Mouse (Mus musculus) embryo, embryonic 11.5 days (tissue): Measurements from ENCODE around the gene Alkbh4.
A peak's percentile ranks its signal among the peaks of the same experiment; 100 is the strongest.
"Not testable (repeated sequence)": the region's sequence is repeated elsewhere in the genome, so short reads cannot be mapped to it uniquely, and the experiment has no call there.

Source experiments
- DNase-seq: peaks from one replicate; pipeline ENCODE4 v3.0.0-alpha.2; 2012; ENCODE audit warnings: low read depth, low spot score

The Alkbh4 gene

DNA sequence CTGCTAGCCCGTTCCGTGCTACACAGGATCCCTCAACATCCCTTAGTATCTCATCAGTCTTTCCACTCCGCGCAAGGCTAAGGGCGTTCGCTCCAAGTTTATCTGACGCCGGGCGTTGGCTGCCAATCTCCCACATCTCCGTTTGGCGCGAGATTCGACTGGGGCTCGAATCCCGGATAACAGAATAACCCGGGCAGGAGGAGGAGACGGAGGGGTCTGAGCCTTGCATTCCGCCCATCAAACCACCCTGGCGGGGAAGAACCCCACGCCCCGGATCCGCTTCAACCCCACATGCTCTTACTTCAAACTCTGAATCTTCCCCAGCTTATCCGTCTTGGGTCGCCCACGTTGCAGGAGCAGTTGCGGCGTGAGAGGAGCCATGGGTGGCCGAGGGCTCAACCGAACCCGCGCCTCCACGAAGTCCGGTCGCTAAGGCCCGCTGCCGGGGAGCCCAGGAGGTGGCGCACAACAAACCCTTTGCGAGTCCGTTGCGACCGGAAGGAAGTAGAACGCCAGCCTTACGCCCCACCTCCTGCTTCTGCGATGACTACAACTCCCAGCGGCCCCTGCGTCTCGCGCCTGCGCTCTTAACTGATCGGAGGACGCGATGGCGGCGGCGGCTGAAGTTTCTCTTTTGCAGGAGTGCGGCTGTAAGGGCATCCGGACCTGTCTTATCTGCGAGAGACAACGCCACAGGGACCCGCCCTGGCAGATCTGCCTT is at the start of gene Alkbh4, which contains the start of gene Lrwd1:
Gene Alkbh4 (plus strand): TSS at position 576 of the 721 bp plus-strand sequence.
Gene Lrwd1 (minus strand): TSS at position 504 of the 721 bp plus-strand sequence.
- DNase-seq, result peak; percentile 92

DNA sequence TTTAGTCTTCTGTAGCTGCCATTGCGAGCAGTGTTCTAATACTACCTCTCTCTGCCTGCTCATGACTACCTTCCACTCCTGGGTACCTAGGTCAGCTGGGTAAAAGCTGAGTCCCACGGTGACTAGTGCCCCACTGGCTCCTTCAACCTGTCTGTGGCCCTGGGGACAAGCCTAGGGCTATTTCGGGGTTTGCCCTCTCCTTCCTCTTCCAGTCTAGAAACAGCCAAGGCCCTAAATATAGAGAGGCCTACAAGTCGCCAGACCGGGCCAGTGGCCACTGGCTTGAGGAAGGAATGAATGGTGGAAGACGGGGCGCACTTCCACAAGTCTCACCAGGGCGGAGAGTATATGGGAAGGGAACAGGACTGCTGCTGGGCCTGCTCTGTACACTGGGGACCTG is 49.7 kb upstream of the Alkbh4 start:
- no peak for DNase-seq

DNA sequence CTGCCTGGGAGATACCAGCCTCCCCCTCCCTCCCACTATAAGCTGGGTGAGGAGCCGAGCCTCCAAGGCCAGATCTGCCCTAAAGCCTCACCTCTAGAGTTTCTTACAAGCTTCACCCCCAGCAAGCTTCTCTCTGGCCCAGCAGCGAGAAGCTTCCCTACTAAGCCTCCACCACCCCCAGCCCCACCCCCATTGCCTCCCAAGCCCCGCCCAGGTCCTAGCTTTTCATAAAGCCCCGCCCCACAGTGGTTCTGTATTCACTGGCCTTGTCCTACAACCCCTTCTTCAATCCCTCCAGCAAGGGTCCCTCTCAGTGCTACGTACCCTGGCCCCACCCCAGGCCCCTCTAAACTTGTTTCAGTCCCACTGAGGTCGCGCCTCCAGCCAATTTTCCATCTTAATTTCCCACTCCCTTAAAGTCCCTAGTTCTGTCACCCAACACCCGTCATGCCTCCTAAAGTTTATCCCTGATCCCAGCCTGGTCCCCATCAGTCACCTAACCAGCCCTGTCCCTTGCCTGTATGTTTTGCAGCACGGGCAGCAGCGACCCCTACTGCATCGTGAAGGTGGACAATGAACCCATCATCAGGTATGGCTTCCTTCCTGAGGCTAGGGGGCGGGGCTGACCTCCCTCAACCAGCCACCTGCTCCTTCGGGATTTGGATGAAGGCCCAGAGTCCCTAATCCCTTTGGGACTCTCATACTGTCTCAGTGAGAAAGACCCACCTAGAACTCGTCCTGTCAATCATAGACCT is 46.9 kb upstream of the Alkbh4 start:
- no peak for DNase-seq

DNA sequence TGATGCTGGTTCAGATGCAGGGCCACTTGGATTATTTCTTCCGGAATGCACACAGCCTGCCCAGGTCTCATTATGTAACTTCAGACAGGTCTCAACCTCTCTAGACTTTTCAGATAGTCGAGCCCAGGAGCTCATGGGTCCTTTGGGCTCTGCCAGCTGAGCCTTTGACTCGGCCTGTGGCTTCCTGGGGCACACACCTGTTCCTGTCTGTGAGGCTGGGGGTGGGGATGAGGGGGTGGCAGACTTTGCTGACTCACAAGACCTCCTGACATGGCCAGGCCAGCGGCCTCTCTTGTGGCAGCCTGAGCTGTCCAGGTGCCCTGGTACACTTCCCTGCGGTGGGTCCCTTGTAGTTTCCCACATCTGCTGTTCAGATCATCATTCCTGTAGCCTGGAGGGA is 44.0 kb upstream of the Alkbh4 start:
- no peak for DNase-seq

DNA sequence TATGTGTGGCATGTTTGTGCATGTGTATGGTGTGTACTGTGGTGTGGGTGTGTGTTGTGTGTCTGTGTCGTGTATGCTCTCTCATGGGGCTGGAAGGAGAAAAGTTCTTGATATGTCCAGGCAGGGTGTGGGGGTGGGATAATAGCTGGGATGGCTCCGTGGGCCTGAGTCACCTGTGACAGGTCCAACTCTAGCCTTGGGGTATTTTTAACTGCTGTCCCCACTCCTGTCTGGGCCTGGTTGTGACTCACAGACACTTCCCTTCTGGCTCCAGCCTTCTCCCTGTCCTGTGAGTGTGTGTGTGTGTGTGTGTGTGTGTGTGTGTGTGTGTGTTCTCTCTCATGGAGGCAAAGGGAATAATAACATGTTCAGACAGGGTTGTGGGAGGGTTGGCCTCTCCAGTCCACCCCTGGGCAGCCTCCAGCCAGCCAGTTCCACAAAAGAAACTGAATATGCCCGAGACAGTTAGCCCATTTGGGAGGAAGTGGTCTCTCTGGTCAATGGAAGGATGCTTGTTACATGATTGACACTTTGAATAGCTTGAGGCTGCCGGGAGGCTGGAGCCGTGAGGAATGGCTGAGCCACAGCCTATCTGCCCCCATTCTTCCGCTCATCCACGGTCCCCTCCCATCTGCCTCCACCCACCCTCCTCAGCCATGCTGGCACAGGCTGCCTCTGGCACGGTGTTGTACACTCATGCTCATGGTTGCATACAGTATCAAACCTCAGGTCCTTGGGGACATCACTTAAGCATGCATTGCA is 41.5 kb upstream of the Alkbh4 start:
- DNase-seq, result no peak

DNA sequence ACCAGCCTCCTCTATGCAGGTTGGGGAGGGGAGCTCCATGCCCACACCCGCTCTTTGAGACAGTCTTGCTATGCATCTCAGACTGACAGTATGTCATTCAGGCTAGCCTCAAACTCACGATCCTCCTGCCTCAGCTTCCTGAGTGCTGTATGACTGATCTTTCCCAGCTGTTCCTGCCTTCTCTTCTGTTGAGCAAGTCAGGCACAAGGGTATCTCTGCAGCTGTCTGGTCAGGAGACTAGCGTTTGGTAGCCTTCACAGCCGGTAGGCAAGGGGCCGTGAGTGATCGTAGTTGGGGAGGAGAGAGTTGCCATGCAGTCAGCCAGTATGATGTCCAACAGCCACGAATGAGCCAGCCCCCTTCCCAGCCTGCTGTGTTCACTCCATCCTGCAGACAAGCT is 40.9 kb upstream of the Alkbh4 start:
- DNase-seq, result no peak

DNA sequence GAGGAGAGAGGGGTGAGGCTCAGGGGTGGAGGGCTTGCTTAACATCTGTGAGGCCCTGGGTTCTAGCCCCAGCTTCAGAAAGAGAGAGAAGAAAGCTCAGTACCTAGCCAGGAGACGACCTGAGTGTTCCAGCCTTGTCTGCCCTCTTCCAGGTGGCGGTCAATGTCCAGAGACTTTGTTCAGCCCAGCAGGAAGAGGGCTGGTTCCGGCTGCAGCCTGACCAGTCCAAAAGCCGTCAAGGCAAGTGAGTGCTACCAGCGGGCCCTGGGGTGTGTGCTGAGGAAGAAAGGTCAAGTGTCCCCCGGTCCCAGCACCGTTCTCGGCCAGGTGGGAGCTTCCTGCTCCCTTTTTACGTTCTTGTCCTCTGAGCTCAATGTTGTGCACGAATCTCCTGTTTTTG is 37.4 kb upstream of the Alkbh4 start:
- no peak for DNase-seq

DNA sequence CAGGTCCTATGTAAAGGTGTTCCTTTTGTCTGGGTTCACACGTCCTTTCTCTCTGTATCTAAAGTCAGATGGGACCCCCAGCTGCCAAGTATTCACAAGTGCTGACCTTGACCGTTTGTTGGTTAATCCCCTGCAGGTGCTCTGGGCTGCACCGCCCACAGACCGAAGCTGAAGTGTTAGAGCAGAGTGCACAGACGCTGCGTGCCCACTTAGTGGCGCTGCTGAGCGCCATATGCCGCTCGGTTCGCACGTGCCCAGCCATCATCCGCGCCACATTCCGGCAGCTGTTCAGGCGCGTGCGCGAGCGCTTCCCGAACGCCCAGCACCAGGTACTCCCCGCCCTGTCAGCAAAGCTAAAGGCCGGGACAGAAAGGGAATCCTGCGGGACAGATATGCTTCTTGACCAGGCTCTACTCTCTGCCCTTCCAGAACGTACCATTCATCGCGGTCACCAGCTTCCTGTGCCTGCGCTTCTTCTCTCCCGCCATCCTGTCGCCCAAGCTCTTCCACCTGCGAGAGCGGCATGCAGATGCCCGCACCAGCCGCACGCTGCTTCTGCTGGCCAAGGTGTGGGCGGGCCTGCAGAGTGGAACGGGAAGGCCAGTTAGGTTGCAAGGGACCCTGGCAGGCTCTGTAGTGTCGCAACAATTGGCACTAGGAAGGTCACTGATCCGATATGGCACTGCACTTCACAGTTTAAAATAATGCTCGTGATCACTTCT is 33.7 kb upstream of the Alkbh4 start:
- DNase-seq, result peak; percentile 67

DNA sequence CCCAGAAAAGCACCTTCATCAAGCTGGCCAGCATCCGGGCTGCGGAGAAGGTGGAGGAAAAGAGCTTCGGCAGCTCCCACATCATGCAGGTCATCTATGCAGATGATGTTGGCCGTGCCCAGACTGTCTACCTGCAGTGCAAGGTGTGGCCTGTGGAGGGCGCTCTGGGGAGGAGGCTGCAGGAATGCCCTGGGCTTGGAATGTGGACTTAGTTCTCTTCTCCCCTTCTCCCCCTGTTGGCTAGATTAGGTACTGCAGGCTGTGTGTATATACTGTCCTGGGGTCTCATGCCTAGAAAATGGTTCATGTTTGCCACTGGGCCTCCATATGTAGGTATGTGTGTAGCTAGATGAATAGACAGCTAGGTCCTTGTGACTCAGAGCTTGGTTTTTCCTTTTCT is 31.4 kb upstream of the Alkbh4 start:
- peak; percentile 17 for DNase-seq

DNA sequence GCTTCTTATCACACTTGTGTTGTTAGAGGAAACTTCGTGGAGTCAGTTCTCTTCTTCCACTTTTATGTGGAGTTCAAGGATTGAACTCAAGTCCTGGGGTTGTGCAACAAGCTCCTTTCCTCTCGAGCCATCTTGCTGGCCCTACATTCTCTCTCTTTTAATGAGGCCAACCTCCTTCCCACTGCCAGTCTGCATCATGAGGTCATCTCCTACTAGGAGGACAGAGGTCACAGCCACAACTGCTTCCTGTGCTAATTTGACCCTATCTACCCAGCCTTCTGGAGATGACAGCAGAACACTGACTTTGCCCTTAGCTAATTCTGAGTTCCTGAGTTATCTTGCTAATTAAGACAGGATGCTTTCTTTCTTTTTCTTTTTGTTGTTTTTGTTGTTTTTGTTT is 27.5 kb upstream of the Alkbh4 start:
- no peak for DNase-seq

DNA sequence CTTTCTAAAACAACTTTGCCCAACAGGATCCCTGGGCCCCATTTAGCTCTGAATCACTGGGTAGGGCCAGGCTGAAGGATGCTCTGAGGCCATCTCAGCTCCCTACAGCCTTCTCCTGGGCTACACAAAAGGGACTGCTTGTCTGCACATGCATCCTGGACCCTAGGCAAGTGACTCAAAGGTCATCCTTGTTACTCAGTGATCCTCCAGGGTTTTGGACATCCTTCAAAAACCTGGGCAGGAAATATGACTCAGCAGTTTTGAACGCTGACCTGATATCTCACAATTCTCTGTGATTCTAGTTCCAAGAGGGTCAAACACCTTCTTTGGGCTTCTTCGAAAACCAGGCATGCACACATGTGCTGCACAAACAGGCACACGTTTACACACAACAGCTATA is 26.9 kb upstream of the Alkbh4 start:
- no peak for DNase-seq

DNA sequence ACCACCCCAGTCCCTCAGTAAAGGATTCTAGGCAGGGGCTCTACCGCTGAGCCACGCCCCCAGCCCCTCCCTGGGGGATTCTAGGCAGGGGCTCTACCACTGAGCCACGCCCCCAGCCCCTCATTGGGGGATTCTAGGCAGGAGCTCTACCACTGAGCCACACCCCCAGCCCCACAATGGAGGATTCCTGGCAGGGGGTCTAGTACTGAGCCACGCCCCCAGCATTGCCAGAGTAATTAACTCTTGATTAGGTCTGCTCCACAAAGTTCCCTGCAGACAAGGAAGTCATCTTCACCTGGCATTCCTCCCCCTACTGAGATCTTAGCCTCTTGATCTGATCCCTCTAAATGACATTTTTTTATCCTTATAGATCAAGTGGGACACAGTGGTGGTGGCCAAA is 22.4 kb upstream of the Alkbh4 start:
- DNase-seq, result not testable (repeated sequence)

DNA sequence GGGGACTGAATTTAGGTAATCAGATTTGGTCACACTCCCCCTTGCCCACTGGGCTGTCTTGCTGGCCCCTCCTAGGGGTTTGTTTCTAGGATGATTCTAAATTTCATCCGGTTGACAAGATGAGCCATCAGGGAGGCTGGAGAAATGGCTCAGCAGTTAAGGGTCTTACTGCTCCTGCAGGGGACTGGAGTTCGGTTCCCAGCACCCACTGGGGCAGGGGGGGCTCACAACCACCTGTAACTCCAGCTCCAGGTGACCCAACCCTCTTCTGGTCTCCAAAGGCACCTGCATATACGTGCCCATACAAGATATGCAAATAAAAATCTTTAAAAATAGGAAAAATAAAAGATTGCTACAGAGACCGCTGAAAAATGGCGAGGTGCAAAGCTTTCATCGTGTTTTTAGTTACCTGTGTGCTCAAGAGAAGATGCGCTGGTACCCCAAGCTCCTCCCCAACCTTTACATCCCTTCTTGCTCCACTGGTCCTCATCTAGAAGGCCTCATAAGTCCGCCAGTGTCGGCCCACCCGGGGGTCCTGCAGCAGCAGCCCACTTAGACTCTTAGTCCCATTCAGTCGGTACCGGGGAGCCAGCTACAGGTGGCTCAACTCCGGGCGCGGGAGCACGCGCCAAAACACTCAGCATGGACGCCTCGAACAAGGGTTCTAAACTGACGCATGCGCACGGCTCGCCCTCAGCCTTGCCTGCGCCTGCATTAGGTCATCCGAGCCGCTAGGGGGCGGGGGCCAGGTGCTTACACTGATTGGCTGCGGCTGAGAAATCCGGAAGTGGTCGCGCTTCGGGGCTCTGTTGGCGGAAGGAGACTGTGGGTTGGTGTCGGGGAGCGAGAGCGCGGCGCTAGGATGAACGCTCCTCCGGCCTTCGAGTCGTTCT is 19.8 kb upstream of the Alkbh4 start, which contains the start of gene Polr2j:
Gene Polr2j (plus strand): TSS at position 741 of the 893 bp plus-strand sequence.
- peak; percentile 94 for DNase-seq

DNA sequence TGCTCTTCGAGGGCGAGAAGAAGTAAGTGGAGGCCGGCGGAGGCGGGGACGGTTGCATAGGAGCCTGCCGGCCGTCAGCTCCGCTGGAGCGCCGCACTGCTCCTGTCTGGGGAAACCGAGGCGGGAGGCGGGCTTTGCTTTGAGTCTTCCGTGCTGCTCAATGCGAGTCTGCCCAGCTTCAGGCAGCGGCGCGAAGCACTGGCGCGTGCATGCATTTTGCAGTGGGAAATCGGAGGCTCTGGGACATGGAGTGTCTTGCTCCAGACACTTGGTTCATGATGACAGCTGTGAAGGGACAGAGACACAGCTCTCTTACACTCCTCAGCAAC is 19.2 kb upstream of the Alkbh4 start:
- DNase-seq, result no peak

DNA sequence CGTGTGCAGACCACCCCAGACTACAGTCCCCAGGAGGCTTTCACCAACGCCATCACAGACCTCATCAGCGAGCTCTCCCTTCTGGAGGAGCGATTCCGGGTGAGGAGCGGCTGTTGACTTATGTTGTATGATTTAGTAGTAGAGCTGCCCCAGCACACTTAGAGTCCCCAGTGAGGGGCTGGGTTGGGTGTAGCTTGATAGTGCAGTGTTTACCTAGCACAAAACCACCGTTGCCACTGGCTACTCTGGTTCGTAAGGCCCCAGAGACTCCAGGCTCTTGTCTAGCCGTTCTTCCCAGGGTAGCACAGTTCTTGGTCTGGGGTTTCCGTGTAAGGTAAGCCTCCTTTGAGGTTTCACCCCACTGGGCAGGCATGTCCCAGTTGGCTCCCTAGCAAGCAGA is 13.8 kb upstream of the Alkbh4 start:
- DNase-seq, result no peak

DNA sequence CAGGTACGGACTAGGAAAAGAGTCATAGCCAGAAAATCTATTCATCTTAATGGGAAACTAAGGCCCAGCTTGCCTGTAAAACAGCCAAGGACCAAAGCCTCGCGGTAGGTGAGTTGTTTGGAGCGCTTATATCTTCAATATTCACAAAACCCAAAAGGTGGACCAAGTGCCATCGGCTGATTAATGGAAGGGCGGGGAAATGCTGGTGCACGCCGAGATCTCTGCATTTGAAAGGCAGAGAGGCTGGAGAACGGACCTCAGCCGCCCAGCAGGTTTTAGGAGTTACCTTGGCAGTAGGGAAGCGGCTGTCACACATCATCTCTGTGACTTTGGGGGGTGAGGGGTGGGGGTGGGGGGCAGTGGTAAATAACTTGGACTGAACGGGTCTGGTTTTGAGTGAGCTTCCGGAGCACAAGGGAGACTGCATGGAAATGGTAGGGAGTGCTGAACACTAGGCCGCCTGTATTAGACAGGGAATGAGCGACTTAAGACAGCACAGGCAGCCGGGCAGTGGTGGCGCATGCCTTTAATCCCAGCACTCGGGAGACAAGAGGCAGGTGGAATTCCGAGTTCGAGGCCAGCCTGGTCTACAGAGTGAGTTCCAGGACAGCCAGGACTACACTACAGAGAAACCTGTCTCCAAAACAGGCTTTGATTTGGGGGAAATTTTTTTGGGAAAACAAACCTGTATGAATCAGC is 495 bp downstream of the Alkbh4 start:
- DNase-seq, result no peak

DNA sequence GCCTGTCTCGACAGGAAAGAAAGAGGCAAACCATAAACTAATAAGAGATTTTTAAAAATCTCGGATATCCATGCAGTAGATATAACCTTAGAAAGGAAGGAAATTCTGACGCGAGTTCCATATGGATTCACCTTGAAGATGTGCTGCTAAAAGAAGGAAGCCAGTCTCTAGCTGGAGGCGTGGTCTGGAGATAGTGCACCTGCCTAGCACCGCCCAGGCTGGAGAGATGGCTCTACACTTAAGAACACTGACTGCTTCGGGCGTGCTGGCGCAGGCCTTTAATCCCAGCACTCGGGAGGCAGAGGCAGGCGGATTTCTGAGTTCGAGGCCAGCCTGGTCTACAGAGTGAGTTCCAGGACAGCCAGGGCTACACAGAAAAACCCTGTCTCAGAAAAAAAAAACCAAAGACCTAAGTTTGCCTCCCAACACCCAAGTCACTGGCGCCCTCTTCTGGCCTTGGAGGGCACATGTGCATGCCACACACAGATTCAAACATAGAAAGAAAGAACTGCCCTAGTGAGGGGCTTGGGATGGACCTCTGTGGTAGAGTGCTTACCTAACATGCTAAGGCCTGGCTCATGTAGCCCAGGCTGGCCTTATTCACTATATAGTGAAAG is 1.8 kb downstream of the Alkbh4 start:
- DNase-seq, result peak; percentile 36

DNA sequence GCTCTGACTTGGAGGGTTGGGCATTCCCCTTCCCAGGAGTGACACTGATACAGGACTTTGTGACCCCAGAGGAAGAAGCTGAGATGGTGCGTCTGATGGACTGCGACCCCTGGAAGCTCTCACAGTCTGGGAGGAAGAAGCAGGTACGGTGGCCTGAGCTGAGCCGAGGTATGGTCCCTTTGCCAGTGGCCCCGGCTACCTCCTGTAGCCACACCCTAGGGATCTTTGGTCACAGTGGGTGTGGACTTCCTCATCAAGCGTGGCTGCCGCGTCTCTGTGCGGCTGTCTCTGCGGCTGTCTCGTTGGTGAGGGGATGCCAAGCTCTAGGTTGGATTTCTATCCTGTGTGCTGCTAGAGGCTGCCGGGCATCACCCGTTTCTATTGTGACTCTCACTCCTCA is 3.4 kb downstream of the Alkbh4 start:
- no peak for DNase-seq

DNA sequence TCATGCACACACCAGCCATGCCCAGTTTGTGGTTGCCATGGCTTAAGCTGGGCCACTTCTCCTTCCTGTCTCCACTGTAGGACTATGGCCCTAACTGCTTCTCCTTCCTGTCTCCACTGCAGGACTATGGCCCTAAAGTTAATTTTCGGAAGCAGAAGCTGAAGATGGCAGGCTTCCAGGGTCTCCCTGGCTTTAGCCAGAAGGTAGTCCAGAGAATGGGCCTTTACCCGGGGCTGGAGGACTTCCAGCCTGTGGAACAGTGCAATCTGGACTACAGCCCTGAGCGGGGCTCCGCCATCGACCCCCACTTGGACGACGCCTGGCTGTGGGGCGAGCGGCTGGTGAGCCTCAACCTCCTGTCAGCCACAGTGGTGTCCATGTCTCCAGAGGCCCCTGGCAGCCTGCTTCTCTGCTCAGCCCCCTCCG is 4.1 kb downstream of the Alkbh4 start:
- DNase-seq, result no peak

DNA sequence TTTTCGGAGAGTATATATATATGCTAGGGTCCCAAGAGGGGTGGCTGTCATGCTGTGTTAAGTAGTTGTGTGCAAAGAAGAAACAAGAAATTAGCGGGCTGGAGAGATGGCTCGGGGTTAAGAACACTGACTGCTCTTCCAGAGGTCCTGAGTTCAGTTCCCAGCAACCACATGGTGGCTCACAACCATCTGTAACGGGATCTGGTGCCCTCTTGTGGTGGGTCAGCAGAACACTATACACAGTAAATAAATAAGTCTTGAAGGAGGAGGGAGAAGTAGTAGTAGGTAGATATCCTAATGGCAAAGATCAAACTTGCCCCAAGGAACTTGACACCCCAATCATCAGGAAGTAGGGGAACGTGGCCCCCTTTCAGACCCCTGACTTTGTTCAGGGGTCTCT is 6.8 kb downstream of the Alkbh4 start:
- no peak for DNase-seq
